Mouse (Mus musculus): Measurements from ENCODE around the gene Gm28047. TPM values are rescaled to one million over a fixed set of nuclear protein-coding genes. Genes with fewer than 3 reads are reported as not detected.

The Gm28047 gene
- polyA plus RNA-seq, 1 experiment from 2014 or later = not detected

- 71% methylated on average over 1 of the region's 1 CpGs for WGBS
- H3K4me2 ChIP-seq (replicated peaks) = no peak overlapping the region
- peaks cover 7% of the 10 kb centered on the region; the same call in 1 of the 2 replicates for H3K4me1 ChIP-seq
- no peaks in the 10 kb centered on the region for H3K27me3 ChIP-seq
- H3K9me3 ChIP-seq = no peaks in the 10 kb centered on the region
- H3K4me3 ChIP-seq = no peak overlapping the region
- no peak for ATAC-seq (ENCODE audit: low FRiP score, low read depth)
- H3K36me3 ChIP-seq = no peaks in the 10 kb centered on the region
- no peak overlapping the region for H3K9ac ChIP-seq (replicated peaks)
- no peak overlapping the region for H3K27ac ChIP-seq (replicated peaks)
These were observed 47.9 kb downstream of the Gm28047 start for GRCm38 (mm10) chr15:102576972-102577371.

GRCm38 (mm10) chr15:102572081-102572480 lies 52.8 kb downstream of the Gm28047 start:
- Histone ChIP-seq H3K4me3 (no peak overlapping the region), H3K9me3 (no peaks in the 10 kb centered on the region), H3K4me1 (peaks cover 7% of the 10 kb centered on the region; the same call in 1 of the 2 replicates), H3K36me3 (no peaks in the 10 kb centered on the region), H3K9ac (replicated peaks) (no peak overlapping the region), H3K4me2 (replicated peaks) (no peak overlapping the region), H3K27ac (replicated peaks) (no peak overlapping the region), H3K27me3 (no peaks in the 10 kb centered on the region)
- 88% methylated on average over 3 of the region's 3 CpGs for WGBS
- no peak for ATAC-seq (ENCODE audit: low FRiP score, low read depth)

GRCm38 (mm10) chr15:102567849-102568248 lies 57.0 kb downstream of the Gm28047 start:
- 92% methylated on average over 2 of the region's 2 CpGs for WGBS
- Histone ChIP-seq H3K4me2 (replicated peaks) (no peak overlapping the region), H3K27ac (replicated peaks) (no peak overlapping the region), H3K4me3 (no peak overlapping the region), H3K9me3 (no peaks in the 10 kb centered on the region), H3K36me3 (no peaks in the 10 kb centered on the region), H3K27me3 (no peaks in the 10 kb centered on the region), H3K9ac (replicated peaks) (no peak overlapping the region), H3K4me1 (no peaks in the 10 kb centered on the region)
- no peak for ATAC-seq (ENCODE audit: low FRiP score, low read depth)

DNA sequence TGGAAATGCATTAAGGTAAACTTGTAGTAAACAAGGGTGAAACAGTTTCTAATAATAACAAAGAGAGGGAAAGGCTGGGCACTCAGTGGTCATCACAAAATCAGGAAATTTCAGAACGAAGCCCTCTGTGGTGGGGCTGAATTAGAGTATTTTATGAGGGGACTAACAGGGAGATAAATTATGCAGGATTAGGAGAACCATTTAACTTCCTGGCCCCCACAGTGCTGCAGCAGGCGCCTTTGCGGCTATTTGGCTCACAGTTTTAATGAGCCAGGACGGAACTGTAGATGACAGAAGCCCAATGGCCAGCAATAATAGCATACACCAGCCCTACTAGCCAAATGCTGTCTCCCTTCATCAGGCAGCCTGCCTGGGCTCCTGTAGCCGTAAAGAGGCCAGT lies 61.2 kb downstream of the Gm28047 start:
- WGBS = 83% methylated on average over 5 of the region's 5 CpGs
- no peak for ATAC-seq (ENCODE audit: low FRiP score, low read depth)
- H3K4me1 ChIP-seq = no peaks in the 10 kb centered on the region

GRCm38 (mm10) chr15:102563061-102563460 lies 61.8 kb downstream of the Gm28047 start:
- H3K27ac ChIP-seq (replicated peaks) = no peak overlapping the region
- no peaks in the 10 kb centered on the region for H3K9me3 ChIP-seq
- H3K4me3 ChIP-seq = no peak overlapping the region
- H3K4me1 ChIP-seq = no peaks in the 10 kb centered on the region
- H3K36me3 ChIP-seq = peaks cover 13% of the 10 kb centered on the region; the same call in 1 of the 2 replicates
- no peaks in the 10 kb centered on the region for H3K27me3 ChIP-seq
- H3K9ac ChIP-seq (replicated peaks) = no peak overlapping the region
- no peak for ATAC-seq (ENCODE audit: low FRiP score, low read depth)
- WGBS = 82% methylated on average over 3 of the region's 3 CpGs
- no peak overlapping the region for H3K4me2 ChIP-seq (replicated peaks)

More for the DNA sequence above, 61.2 kb downstream of the Gm28047 start:
- Histone ChIP-seq H3K9ac (replicated peaks) (no peak overlapping the region), H3K4me2 (replicated peaks) (no peak overlapping the region), H3K4me3 (no peak overlapping the region), H3K9me3 (no peaks in the 10 kb centered on the region), H3K27me3 (no peaks in the 10 kb centered on the region), H3K36me3 (peaks cover 13% of the 10 kb centered on the region; the same call in 1 of the 2 replicates), H3K27ac (replicated peaks) (no peak overlapping the region)

- Histone ChIP-seq H3K36me3 (peaks cover 13% of the 10 kb centered on the region; the same call in 1 of the 2 replicates), H3K4me2 (replicated peaks) (no peak overlapping the region), H3K4me1 (no peaks in the 10 kb centered on the region), H3K9me3 (no peaks in the 10 kb centered on the region), H3K9ac (replicated peaks) (no peak overlapping the region), H3K27ac (replicated peaks) (no peak overlapping the region), H3K27me3 (no peaks in the 10 kb centered on the region), H3K4me3 (no peak overlapping the region)
- no peak for ATAC-seq (ENCODE audit: low FRiP score, low read depth)
- WGBS = 98% methylated on average over 1 of the region's 1 CpGs
These were observed 62.4 kb downstream of the Gm28047 start for GRCm38 (mm10) chr15:102562491-102562890.

- Histone ChIP-seq H3K4me2 (replicated peaks) (no peak overlapping the region), H3K4me3 (no peak overlapping the region), H3K4me1 (no peaks in the 10 kb centered on the region), H3K27me3 (no peaks in the 10 kb centered on the region), H3K36me3 (peaks cover 33% of the 10 kb centered on the region), H3K9ac (replicated peaks) (no peak overlapping the region), H3K27ac (replicated peaks) (no peak overlapping the region), H3K9me3 (no peaks in the 10 kb centered on the region)
- no peak for ATAC-seq (ENCODE audit: low FRiP score, low read depth)
These were observed 67.3 kb downstream of the Gm28047 start for GRCm38 (mm10) chr15:102557580-102557979.

- Histone ChIP-seq H3K27me3 (no peaks in the 10 kb centered on the region), H3K36me3 (peaks cover 37% of the 10 kb centered on the region), H3K9ac (replicated peaks) (no peak overlapping the region), H3K4me3 (no peak overlapping the region), H3K4me1 (no peaks in the 10 kb centered on the region), H3K27ac (replicated peaks) (no peak overlapping the region), H3K9me3 (no peaks in the 10 kb centered on the region), H3K4me2 (replicated peaks) (no peak overlapping the region)
- 91% methylated on average over 1 of the region's 1 CpGs for WGBS
- ATAC-seq (ENCODE audit: low FRiP score, low read depth) = no peak
These were observed 69.3 kb downstream of the Gm28047 start for GRCm38 (mm10) chr15:102555581-102555980.

DNA sequence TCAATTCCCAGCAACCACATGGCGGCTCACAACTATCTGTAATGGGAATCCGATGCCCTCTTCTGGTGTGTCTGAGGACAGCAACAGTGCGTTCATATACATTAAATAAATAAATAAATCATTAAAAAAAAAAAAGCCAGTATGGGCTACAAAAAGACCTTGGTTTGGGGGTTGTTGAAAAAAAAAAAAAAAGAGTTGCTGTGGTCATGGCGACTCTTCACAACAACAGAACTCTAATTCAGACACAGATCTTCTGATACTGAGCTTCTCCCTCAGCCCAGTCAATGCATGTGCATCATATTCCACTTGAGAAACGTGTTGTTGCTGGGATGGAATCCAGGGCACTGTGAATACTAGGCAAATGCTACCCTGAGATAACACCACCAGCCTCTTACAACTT lies 72.3 kb downstream of the Gm28047 start:
- Histone ChIP-seq H3K4me1 (no peaks in the 10 kb centered on the region), H3K27ac (replicated peaks) (no peak overlapping the region), H3K36me3 (peaks cover 39% of the 10 kb centered on the region), H3K9ac (replicated peaks) (no peak overlapping the region), H3K4me2 (replicated peaks) (no peak overlapping the region), H3K27me3 (no peaks in the 10 kb centered on the region), H3K9me3 (no peaks in the 10 kb centered on the region), H3K4me3 (no peak overlapping the region)
- no peak for ATAC-seq (ENCODE audit: low FRiP score, low read depth)
- 96% methylated on average over 5 of the region's 5 CpGs for WGBS

- no peaks in the 10 kb centered on the region for H3K9me3 ChIP-seq
- no peak overlapping the region for H3K4me3 ChIP-seq
- H3K27ac ChIP-seq (replicated peaks) = no peak overlapping the region
- ATAC-seq (ENCODE audit: low FRiP score, low read depth) = no peak
- H3K36me3 ChIP-seq = peaks cover 51% of the 10 kb centered on the region
- H3K4me1 ChIP-seq = no peaks in the 10 kb centered on the region
- no peak overlapping the region for H3K4me2 ChIP-seq (replicated peaks)
- H3K9ac ChIP-seq (replicated peaks) = no peak overlapping the region
- no peaks in the 10 kb centered on the region for H3K27me3 ChIP-seq
- 97% methylated on average over 3 of the region's 3 CpGs for WGBS
These were observed 77.4 kb downstream of the Gm28047 start for GRCm38 (mm10) chr15:102547478-102547877.

DNA sequence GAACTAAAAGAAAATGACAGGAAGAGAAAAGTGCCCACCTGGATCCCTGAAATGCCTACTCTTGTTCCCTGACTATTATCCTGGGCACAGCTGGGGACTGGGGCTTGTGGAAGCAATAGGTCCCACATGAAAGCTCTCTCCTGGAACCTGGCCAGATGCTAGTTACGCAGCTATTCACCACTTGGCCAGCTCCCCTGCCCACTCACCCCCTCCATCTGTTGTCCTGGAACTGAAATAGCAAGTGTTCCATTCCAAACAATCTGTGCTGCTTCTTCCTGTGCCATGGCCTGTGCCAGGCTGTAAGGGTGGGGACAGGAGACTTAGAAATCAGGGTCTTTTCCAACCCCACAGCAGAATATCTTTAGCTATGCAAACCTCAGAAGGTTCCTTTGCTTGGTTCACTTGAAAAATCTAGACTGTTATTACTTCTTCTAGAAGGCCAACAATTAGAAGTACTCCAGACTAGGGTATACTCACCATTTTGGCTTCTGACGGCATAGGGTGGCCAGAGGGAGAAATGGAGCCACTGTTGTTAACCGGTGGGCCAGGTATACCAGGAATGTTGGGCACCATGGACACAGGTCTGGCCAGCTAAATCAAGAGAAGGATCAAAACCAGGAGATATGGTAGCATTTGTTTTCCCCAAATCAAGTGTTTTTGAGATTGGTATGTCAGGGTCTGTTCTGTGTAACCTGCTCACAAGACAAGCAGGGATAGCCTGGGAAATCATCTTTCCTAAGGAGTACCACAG lies 78.0 kb downstream of the Gm28047 start:
- H3K9ac ChIP-seq (replicated peaks) = no peak overlapping the region
- peaks cover 53% of the 10 kb centered on the region for H3K36me3 ChIP-seq
- H3K4me2 ChIP-seq (replicated peaks) = no peak overlapping the region
- no peak overlapping the region for H3K27ac ChIP-seq (replicated peaks)
- ATAC-seq (ENCODE audit: low FRiP score, low read depth) = no peak
- H3K9me3 ChIP-seq = no peaks in the 10 kb centered on the region
- H3K4me3 ChIP-seq = no peak overlapping the region
- 94% methylated on average over 3 of the region's 3 CpGs for WGBS
- no peaks in the 10 kb centered on the region for H3K27me3 ChIP-seq
- no peaks in the 10 kb centered on the region for H3K4me1 ChIP-seq

DNA sequence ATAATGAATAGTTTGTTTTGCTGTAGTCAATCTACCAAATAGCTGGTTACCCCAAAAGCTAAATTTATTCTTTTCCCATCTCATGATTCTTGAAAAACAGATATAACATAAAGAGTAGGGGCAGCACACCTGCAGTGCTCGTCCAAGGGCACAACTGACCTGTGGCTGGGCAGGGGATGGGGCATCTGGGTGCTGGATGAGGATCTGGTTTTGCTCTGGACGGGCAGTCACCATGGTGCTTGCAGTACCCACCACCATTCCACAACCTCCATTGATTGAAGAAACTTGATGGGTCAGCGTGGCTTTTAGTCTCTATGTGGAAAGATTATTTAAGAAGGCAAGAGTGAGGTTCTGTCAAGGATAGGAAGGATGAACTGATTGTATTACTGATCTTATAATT lies 78.6 kb downstream of the Gm28047 start:
- Histone ChIP-seq H3K4me1 (no peaks in the 10 kb centered on the region), H3K4me2 (replicated peaks) (no peak overlapping the region), H3K4me3 (no peak overlapping the region), H3K36me3 (peaks cover 51% of the 10 kb centered on the region), H3K27me3 (no peaks in the 10 kb centered on the region), H3K9me3 (no peaks in the 10 kb centered on the region), H3K27ac (replicated peaks) (no peak overlapping the region), H3K9ac (replicated peaks) (no peak overlapping the region)
- ATAC-seq (ENCODE audit: low FRiP score, low read depth) = no peak
- 92% methylated on average over 3 of the region's 3 CpGs for WGBS

GRCm38 (mm10) chr15:102544801-102545200 lies 80.1 kb downstream of the Gm28047 start:
- 93% methylated on average over 4 of the region's 4 CpGs for WGBS
- Histone ChIP-seq H3K9me3 (no peaks in the 10 kb centered on the region), H3K4me2 (replicated peaks) (no peak overlapping the region), H3K9ac (replicated peaks) (no peak overlapping the region), H3K27me3 (no peaks in the 10 kb centered on the region), H3K4me3 (no peak overlapping the region), H3K27ac (replicated peaks) (no peak overlapping the region), H3K4me1 (no peaks in the 10 kb centered on the region), H3K36me3 (peaks cover 62% of the 10 kb centered on the region)
- ATAC-seq (ENCODE audit: low FRiP score, low read depth) = no peak

Data from midbrain, embryonic 12.5 days (tissue).